Mouse (Mus musculus): ENCODE measurements around the gene Sgpl1. TPM values are rescaled to one million over a fixed set of nuclear protein-coding genes. Genes with fewer than 3 reads are reported as not detected.
"Not testable (repeated sequence)": the region's sequence is repeated elsewhere in the genome, so short reads cannot be mapped to it uniquely, and the experiment has no call there.

The Sgpl1 gene
- polyA plus RNA-seq, 1 experiment from 2014 or later, result 110 TPM

- H3K27me3 ChIP-seq (replicated peaks; ENCODE audit: control insufficient read depth, insufficient read depth, low read length); H3K4me1 ChIP-seq (ENCODE audit: control insufficient read depth, insufficient read depth, low read length); H3K9ac ChIP-seq (ENCODE audit: low read depth, low read length); ATAC-seq; H3K4me3 ChIP-seq (ENCODE audit: low read length); H3K4me2 ChIP-seq (ENCODE audit: low read depth, low read length); H3K9me3 ChIP-seq (ENCODE audit: control insufficient read depth, low read length); H3K36me3 ChIP-seq (ENCODE audit: control insufficient read depth, insufficient read depth, low read length): not testable (repeated sequence)
- H3K27ac ChIP-seq (ENCODE audit: low read length), result 0 out of 2 replicates have a peak overlapping the region, but pooled peaks have one; percentile 41
- WGBS, result 95% methylated on average over 4 of the region's 4 CpGs
These were observed 25.8 kb downstream of the Sgpl1 start for GRCm38 (mm10) chr10:61121732-61122131.

- Histone ChIP-seq H3K36me3 (ENCODE audit: control insufficient read depth, insufficient read depth, low read length) (peaks cover 4% of the 10 kb centered on the region; the same call in 1 of the 2 replicates), H3K9ac (ENCODE audit: low read depth, low read length) (no peak overlapping the region)
- 92% methylated on average over 2 of the region's 2 CpGs for WGBS
These were observed 33.2 kb downstream of the Sgpl1 start for GRCm38 (mm10) chr10:61114246-61114720.

GRCm38 (mm10) chr10:61103564-61104114 is 43.9 kb downstream of the Sgpl1 start:
- Histone ChIP-seq H3K27me3 (replicated peaks; ENCODE audit: control insufficient read depth, insufficient read depth, low read length) (no peaks in the 10 kb centered on the region), H3K9me3 (ENCODE audit: control insufficient read depth, low read length) (no peaks in the 10 kb centered on the region), H3K4me2 (ENCODE audit: low read depth, low read length) (no peak overlapping the region), H3K27ac (ENCODE audit: low read length) (no peak overlapping the region), H3K4me3 (ENCODE audit: low read length) (no peak overlapping the region), H3K36me3 (ENCODE audit: control insufficient read depth, insufficient read depth, low read length) (peaks cover 12% of the 10 kb centered on the region), H3K4me1 (ENCODE audit: control insufficient read depth, insufficient read depth, low read length) (no peaks in the 10 kb centered on the region), H3K9ac (ENCODE audit: low read depth, low read length) (no peak overlapping the region)
- WGBS, result 86% methylated on average over 3 of the region's 3 CpGs
- no peak for ATAC-seq

More at GRCm38 (mm10) chr10:61114246-61114720, 33.2 kb downstream of the Sgpl1 start:
- H3K27me3 ChIP-seq (replicated peaks; ENCODE audit: control insufficient read depth, insufficient read depth, low read length), result no peaks in the 10 kb centered on the region
- no peak overlapping the region for H3K4me3 ChIP-seq (ENCODE audit: low read length)
- H3K27ac ChIP-seq (ENCODE audit: low read length), result no peak overlapping the region
- H3K4me1 ChIP-seq (ENCODE audit: control insufficient read depth, insufficient read depth, low read length), result no peaks in the 10 kb centered on the region
- no peaks in the 10 kb centered on the region for H3K9me3 ChIP-seq (ENCODE audit: control insufficient read depth, low read length)
- no peak for ATAC-seq
- no peak overlapping the region for H3K4me2 ChIP-seq (ENCODE audit: low read depth, low read length)

- Histone ChIP-seq H3K9me3 (ENCODE audit: control insufficient read depth, low read length) (no peaks in the 10 kb centered on the region), H3K27me3 (replicated peaks; ENCODE audit: control insufficient read depth, insufficient read depth, low read length) (no peaks in the 10 kb centered on the region), H3K4me1 (ENCODE audit: control insufficient read depth, insufficient read depth, low read length) (peaks cover 13% of the 10 kb centered on the region), H3K4me2 (ENCODE audit: low read depth, low read length) (no peak overlapping the region), H3K4me3 (ENCODE audit: low read length) (no peak overlapping the region), H3K27ac (ENCODE audit: low read length) (no peak overlapping the region), H3K36me3 (ENCODE audit: control insufficient read depth, insufficient read depth, low read length) (no peaks in the 10 kb centered on the region), H3K9ac (ENCODE audit: low read depth, low read length) (no peak overlapping the region)
- WGBS, result 84% methylated on average over 6 of the region's 6 CpGs
- ATAC-seq, result no peak
These were observed 55.6 kb downstream of the Sgpl1 start for GRCm38 (mm10) chr10:61091866-61092265.

GRCm38 (mm10) chr10:61089170-61090142 is 58.0 kb downstream of the Sgpl1 start, which contains the start of gene Pcbd1:
Gene Pcbd1 (plus strand): TSS chr10:61089331.
- Histone ChIP-seq H3K27ac (ENCODE audit: low read length) (peak within 1 kb of the TSS; percentile 82), H3K4me2 (ENCODE audit: low read depth, low read length) (peak within 1 kb of the TSS; percentile 72), H3K9ac (ENCODE audit: low read depth, low read length) (peak within 1 kb of the TSS; percentile 82), H3K4me3 (ENCODE audit: low read length) (peak within 1 kb of the TSS; percentile 59), H3K9me3 (ENCODE audit: control insufficient read depth, low read length) (no peaks in the 10 kb centered on the region), H3K4me1 (ENCODE audit: control insufficient read depth, insufficient read depth, low read length) (peaks cover 13% of the 10 kb centered on the region), H3K36me3 (ENCODE audit: control insufficient read depth, insufficient read depth, low read length) (no peaks in the 10 kb centered on the region), H3K27me3 (replicated peaks; ENCODE audit: control insufficient read depth, insufficient read depth, low read length) (no peaks in the 10 kb centered on the region)
- ATAC-seq, result peak; percentile 93
- 8% methylated on average over 29 of the region's 33 CpGs for WGBS

GRCm38 (mm10) chr10:61088468-61088867 is 59.0 kb downstream of the Sgpl1 start:
- Histone ChIP-seq H3K9me3 (ENCODE audit: control insufficient read depth, low read length) (no peaks in the 10 kb centered on the region), H3K27ac (ENCODE audit: low read length) (no peak overlapping the region)

GRCm38 (mm10) chr10:61086502-61086901 is 61.0 kb downstream of the Sgpl1 start:
- H3K27ac ChIP-seq (ENCODE audit: low read length), result no peak overlapping the region
- H3K4me1 ChIP-seq (ENCODE audit: control insufficient read depth, insufficient read depth, low read length), result peaks cover 13% of the 10 kb centered on the region
- no peak for ATAC-seq
- H3K9ac ChIP-seq (ENCODE audit: low read depth, low read length), result no peak overlapping the region
- WGBS, result 54% methylated on average over 3 of the region's 3 CpGs
- no peak overlapping the region for H3K4me3 ChIP-seq (ENCODE audit: low read length)
- no peaks in the 10 kb centered on the region for H3K27me3 ChIP-seq (replicated peaks; ENCODE audit: control insufficient read depth, insufficient read depth, low read length)
- no peak overlapping the region for H3K4me2 ChIP-seq (ENCODE audit: low read depth, low read length)
- no peaks in the 10 kb centered on the region for H3K36me3 ChIP-seq (ENCODE audit: control insufficient read depth, insufficient read depth, low read length)
- H3K9me3 ChIP-seq (ENCODE audit: control insufficient read depth, low read length), result no peaks in the 10 kb centered on the region

More at GRCm38 (mm10) chr10:61088468-61088867, 59.0 kb downstream of the Sgpl1 start:
- Histone ChIP-seq H3K9ac (ENCODE audit: low read depth, low read length) (no peak overlapping the region), H3K4me3 (ENCODE audit: low read length) (no peak overlapping the region), H3K36me3 (ENCODE audit: control insufficient read depth, insufficient read depth, low read length) (no peaks in the 10 kb centered on the region), H3K27me3 (replicated peaks; ENCODE audit: control insufficient read depth, insufficient read depth, low read length) (no peaks in the 10 kb centered on the region), H3K4me1 (ENCODE audit: control insufficient read depth, insufficient read depth, low read length) (peaks cover 13% of the 10 kb centered on the region), H3K4me2 (ENCODE audit: low read depth, low read length) (no peak overlapping the region)
- ATAC-seq, result no peak
- WGBS, result 63% methylated on average over 3 of the region's 3 CpGs

- Histone ChIP-seq H3K4me3 (ENCODE audit: low read length) (no peak overlapping the region), H3K27me3 (replicated peaks; ENCODE audit: control insufficient read depth, insufficient read depth, low read length) (no peaks in the 10 kb centered on the region), H3K9me3 (ENCODE audit: control insufficient read depth, low read length) (no peaks in the 10 kb centered on the region), H3K27ac (ENCODE audit: low read length) (no peak overlapping the region), H3K36me3 (ENCODE audit: control insufficient read depth, insufficient read depth, low read length) (no peaks in the 10 kb centered on the region), H3K4me2 (ENCODE audit: low read depth, low read length) (no peak overlapping the region), H3K4me1 (ENCODE audit: control insufficient read depth, insufficient read depth, low read length) (peaks cover 14% of the 10 kb centered on the region), H3K9ac (ENCODE audit: low read depth, low read length) (no peak overlapping the region)
- WGBS, result 80% methylated on average over 2 of the region's 2 CpGs
- ATAC-seq, result no peak
These were observed 62.1 kb downstream of the Sgpl1 start for GRCm38 (mm10) chr10:61085364-61085763.

GRCm38 (mm10) chr10:61080931-61081255 is 66.6 kb downstream of the Sgpl1 start:
- WGBS, result 50% methylated on average over 11 of the region's 11 CpGs
- peak overlapping the region; percentile 32 for H3K4me2 ChIP-seq (ENCODE audit: low read depth, low read length)
- H3K9ac ChIP-seq (ENCODE audit: low read depth, low read length), result peak overlapping the region; percentile 46; the same call in 1 of the 2 replicates
- ATAC-seq, result peak; percentile 81
- no peaks in the 10 kb centered on the region for H3K9me3 ChIP-seq (ENCODE audit: control insufficient read depth, low read length)
- H3K27me3 ChIP-seq (replicated peaks; ENCODE audit: control insufficient read depth, insufficient read depth, low read length), result no peaks in the 10 kb centered on the region
- H3K36me3 ChIP-seq (ENCODE audit: control insufficient read depth, insufficient read depth, low read length), result no peaks in the 10 kb centered on the region
- H3K4me3 ChIP-seq (ENCODE audit: low read length), result no peak overlapping the region
- peaks cover 5% of the 10 kb centered on the region; the same call in 1 of the 2 replicates for H3K4me1 ChIP-seq (ENCODE audit: control insufficient read depth, insufficient read depth, low read length)
- H3K27ac ChIP-seq (ENCODE audit: low read length), result no peak overlapping the region
